Mouse (Mus musculus): ENCODE results near the gene Tesmin. TPM values are rescaled to one million over a fixed set of nuclear protein-coding genes. Genes with fewer than 3 reads are reported as not detected.

Tesmin gene
- polyA plus RNA-seq, 1 experiment from 2014 or later = 0.17 TPM

Other genes starting within 250 kb of the Tesmin start
- gene Mrpl21, start 106.0 kb upstream of the Tesmin start, polyA plus RNA-seq (2016; fragmentation: Nextera tagmentation; extraction: Ambion mirVana) = 137 and 145 TPM in 2 replicates
- gene Ighmbp2, start 105.8 kb upstream of the Tesmin start, polyA plus RNA-seq (2016; fragmentation: Nextera tagmentation; extraction: Ambion mirVana) = 11.4 and 11.5 TPM in 2 replicates
- gene Cpt1a, start 66.5 kb upstream of the Tesmin start, polyA plus RNA-seq (2016; fragmentation: Nextera tagmentation; extraction: Ambion mirVana) = 5.5 and 6.0 TPM in 2 replicates
- gene Gal, start 25.7 kb downstream of the Tesmin start, polyA plus RNA-seq (2016; fragmentation: Nextera tagmentation; extraction: Ambion mirVana) = 0.54 and 0.81 TPM in 2 replicates
- gene Ppp6r3, start 186.9 kb downstream of the Tesmin start, polyA plus RNA-seq (2016; fragmentation: Nextera tagmentation; extraction: Ambion mirVana) = 72.3 and 75.3 TPM in 2 replicates